Mouse (Mus musculus) cortical plate, adult 2 months (tissue): Measurements from ENCODE around the gene Chchd1.

Experiments used
- CTCF ChIP-seq: fragments of 200-500 bp; IDR thresholded peaks from 2 replicates; pipeline ENCODE4 v1.5.1; 2011; ENCODE audit warnings: mild to moderate bottlenecking, control low read depth, low read length; ENCODE audit not compliant: insufficient read depth; ENCODE audit errors: extremely low read depth
- POLR2A ChIP-seq: fragments of 200-500 bp; IDR thresholded peaks from 2 replicates; pipeline ENCODE4 v1.6.1; 2011; ENCODE audit warnings: mild to moderate bottlenecking, low read length, control low read depth; ENCODE audit not compliant: insufficient read depth; ENCODE audit errors: extremely low read depth

- TF ChIP-seq CTCF, result no peak
- TF ChIP-seq POLR2A, result no peak
Observed at GRCm38 (mm10) chr14:20663601-20664000, 39.2 kb upstream of the Chchd1 start.
